Mouse (Mus musculus): ENCODE measurements around the gene Acp7.

DNA sequence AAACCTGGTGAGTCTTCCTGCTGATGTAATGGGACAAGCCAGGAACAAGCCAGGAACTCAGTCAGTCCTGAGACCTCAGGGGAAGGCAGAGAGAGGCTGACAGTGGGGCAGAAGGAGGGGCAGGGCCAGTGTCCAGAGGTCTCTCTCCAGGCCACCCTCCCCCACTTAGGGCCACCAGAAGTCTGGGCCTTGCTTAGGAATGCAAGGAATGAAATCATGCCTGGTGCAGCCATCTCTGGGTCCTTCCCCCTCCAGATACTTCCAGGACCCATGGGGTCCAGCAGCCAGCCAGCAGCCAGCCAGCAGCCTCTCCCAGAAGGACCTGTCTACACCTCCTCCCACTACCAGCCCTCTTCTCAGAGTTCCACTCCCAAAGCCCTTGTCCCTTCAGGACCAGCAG lies 43.5 kb downstream of the Acp7 start:
- no peak for TF ChIP-seq CTCF (IDR thresholded peaks at IDR 0.05; ENCODE audit: borderline replicate concordance, insufficient read depth, low read length)
- no peak for TF ChIP-seq POLR2A (IDR thresholded peaks at IDR 0.05; ENCODE audit: low read depth, low read length)
